In genomic region chr16:13109156-13109989, GRCm38 (mm10) we compare ENCODE assay signal across 8 mouse cellular contexts. TPM values are rescaled to one million over a fixed set of nuclear protein-coding genes. Genes with fewer than 3 reads are reported as not detected.
DNase-seq lines count a peak whose midpoint lies in the region; ATAC-seq lines count a peak whose summit lies in the region.

Ercc4 (plus strand) TSS chr16:13109684.

- no peaks in the 10 kb centered on the region for H3K9me3 ChIP-seq in forebrain, embryonic 14.5 days (replicated peaks; ENCODE audit: control insufficient read depth, low read length)
- H3K9me3 ChIP-seq in neural tube, embryonic 15.5 days (replicated peaks), result no peaks in the 10 kb centered on the region

- H3K9ac ChIP-seq in forebrain, embryonic 14.5 days (ENCODE audit: low read length), result peak within 1 kb of the TSS; percentile 94
- H3K9ac ChIP-seq in neural tube, embryonic 15.5 days (replicated peaks), result peak within 1 kb of the TSS; percentile 90

- peak within 1 kb of the TSS; percentile 85 for H3K27ac ChIP-seq in forebrain, embryonic 14.5 days (ENCODE audit: low read depth, low read length)
- peak within 1 kb of the TSS; percentile 94 for H3K27ac ChIP-seq in neural tube, embryonic 15.5 days (replicated peaks)

- H3K27me3 ChIP-seq in forebrain, embryonic 14.5 days (replicated peaks; ENCODE audit: control insufficient read depth, insufficient read depth, low read length), result no peaks in the 10 kb centered on the region
- H3K27me3 ChIP-seq in neural tube, embryonic 15.5 days (replicated peaks), result no peaks in the 10 kb centered on the region

- peaks cover 4% of the 10 kb centered on the region; the same call in 1 of the 2 replicates for H3K4me1 ChIP-seq in forebrain, embryonic 14.5 days (ENCODE audit: control insufficient read depth, insufficient read depth, low read length)
- H3K4me1 ChIP-seq in neural tube, embryonic 15.5 days, result peaks cover 16% of the 10 kb centered on the region

- 1% methylated on average over 53 of the region's 53 CpGs for WGBS in forebrain, embryonic 14.5 days
- 1% methylated on average over 53 of the region's 53 CpGs for WGBS in neural tube, embryonic 15.5 days

- H3K4me2 ChIP-seq in forebrain, embryonic 14.5 days (ENCODE audit: low read length), result peak within 1 kb of the TSS; percentile 65
- peak within 1 kb of the TSS; percentile 76 for H3K4me2 ChIP-seq in neural tube, embryonic 15.5 days

- intact Hi-C loops in heart, postnatal 14 days (cut with DNase I), result no loop called here

- DNase-seq in ES-CJ7 (ENCODE audit: low read depth, low spot score), result peak; percentile 87
- peak; percentile 98 for DNase-seq in cerebellum, adult 11 months
- DNase-seq in forebrain, embryonic 14.5 days (ENCODE audit: low spot score), result peak; percentile 96
- DNase-seq in heart, postnatal 14 days, result peak; percentile 98 to 99
- DNase-seq in layer of hippocampus, adult 11-12 months (ENCODE audit: low spot score), result peak; percentile 96
- DNase-seq in lung, adult 18-20 months, result peak; percentile 96 to 97
- DNase-seq in testis, postnatal 14 days (ENCODE audit: low spot score), result peak; percentile 92

- peak within 1 kb of the TSS; percentile 72 for H3K4me3 ChIP-seq in forebrain, embryonic 14.5 days (ENCODE audit: low read depth, low read length)
- H3K4me3 ChIP-seq in neural tube, embryonic 15.5 days (replicated peaks), result peak within 1 kb of the TSS; percentile 79

- peaks cover 16% of the 10 kb centered on the region for H3K36me3 ChIP-seq in forebrain, embryonic 14.5 days (ENCODE audit: control insufficient read depth, insufficient read depth, low read length)
- H3K36me3 ChIP-seq in neural tube, embryonic 15.5 days, result peaks cover 20% of the 10 kb centered on the region

- peak; percentile 98 for ATAC-seq in forebrain, embryonic 14.5 days
- peak; percentile 97 for ATAC-seq in neural tube, embryonic 15.5 days (ENCODE audit: low FRiP score)

RNA-seq across cellular contexts. Expression of gene Ercc4, which starts in this region (rescaled TPM):
- polyA plus RNA-seq in forebrain, embryonic 14.5 days (2014; fragmentation: Nextera tagmentation; extraction: Ambion mirVana), result 9.9 and 13.3 TPM in 2 replicates
- 1 to 10 TPM; 7.9 to 8.7 TPM for total RNA-seq in heart, postnatal 14 days (2021)
- polyA plus RNA-seq in neural tube, embryonic 15.5 days (2015; fragmentation: Nextera tagmentation; extraction: Ambion mirVana), result 15.3 and 15.4 TPM in 2 replicates

Comparison
In these comparisons a context has a peak if more than half of its experiments do, and no peak if none do; other contexts are left out.
1. Peak in every context shown above with its lines: DNase-seq, ATAC-seq, H3K4me3 ChIP-seq and H3K27ac ChIP-seq.